Mouse (Mus musculus) intestine, embryonic 14.5 days (tissue): ENCODE results near the gene Laptm5. TPM values are rescaled to one million over a fixed set of nuclear protein-coding genes. Genes with fewer than 3 reads are reported as not detected.

Experiments
- ATAC-seq: fragments of 200-750 bp; cut with Nextera tagmentation; replicated peaks from 2 replicates; pipeline ENCODE4 v1.8.0; 2017; ENCODE audit warnings: low read depth, moderate number of reproducible peaks, moderate TSS enrichment, moderate library complexity; ENCODE audit not compliant: low FRiP score, low TSS enrichment
- DNase-seq: peaks from one replicate; pipeline ENCODE4 v3.0.0-alpha.2; 2018; ENCODE audit warnings: low spot score
- H3K27ac ChIP-seq: fragments of 300-500 bp; sonication (generic); 2 replicates; pipeline ENCODE4 v1.5.1; 2014; ENCODE audit warnings: low read depth, mild to moderate bottlenecking, control low read depth
- H3K27me3 ChIP-seq: fragments of 300-500 bp; sonication (generic); replicated peaks from 2 replicates; pipeline ENCODE4 v1.6.1; 2014; ENCODE audit warnings: low read length, control low read depth; ENCODE audit not compliant: control insufficient read depth, insufficient read depth
- H3K36me3 ChIP-seq: fragments of 300-500 bp; sonication (generic); 2 replicates; pipeline ENCODE4 v1.6.1; 2014; ENCODE audit warnings: low read length, control low read depth; ENCODE audit not compliant: control insufficient read depth, insufficient read depth
- H3K4me1 ChIP-seq: fragments of 300-500 bp; sonication (generic); replicated peaks from 2 replicates; pipeline ENCODE4 v1.6.1; 2014; ENCODE audit warnings: low read length, control low read depth, mixed read lengths; ENCODE audit not compliant: control insufficient read depth, insufficient read depth
- H3K4me2 ChIP-seq: fragments of 300-500 bp; sonication (generic); 2 replicates; pipeline ENCODE4 v1.6.1; 2014; ENCODE audit warnings: low read length
- H3K4me3 ChIP-seq: fragments of 300-500 bp; sonication (generic); 2 replicates; pipeline ENCODE4 v1.5.1; 2014; ENCODE audit warnings: low read depth, low read length, control low read depth, mixed read lengths
- H3K9ac ChIP-seq: fragments of 300-500 bp; sonication (generic); 2 replicates; pipeline ENCODE4 v1.6.1; 2014; ENCODE audit warnings: mild to moderate bottlenecking, low read length
- H3K9me3 ChIP-seq: fragments of 300-500 bp; sonication (generic); 2 replicates; pipeline ENCODE4 v1.6.1; 2016; ENCODE audit warnings: low read length, control low read depth; ENCODE audit not compliant: control insufficient read depth
- WGBS: fragments of 180-500 bp; shearing (Covaris S2); extraction: QIAGEN DNeasy Blood & Tissue Kit; methylation state at CpG from one replicate; pipeline ENCODE4 v1.1.7; 2014; 5-methylcytosine and 5-hydroxymethylcytosine counted together
- polyA plus RNA-seq: library from polyadenylated mRNA; unstranded; fragments of >200 nt; fragmentation: Nextera tagmentation; extraction: Ambion mirVana; gene quantifications from 2 replicates; pipeline ENCODE4 v1.2.1, GENCODE M21; 2014

Laptm5 gene
- polyA plus RNA-seq, 1 experiment from 2014 or later: 40.6 TPM

GRCm38 (mm10) chr4:130876016-130876726 is 36.8 kb upstream of the Laptm5 start:
- Histone ChIP-seq H3K27ac (no peak overlapping the region), H3K4me1 (peaks cover 20% of the 10 kb centered on the region), H3K4me3 (no peak overlapping the region), H3K27me3 (0 out of 2 replicates have a peak, but pooled peaks cover 5% of the 10 kb centered on the region), H3K9ac (no peak overlapping the region), H3K36me3 (no peaks in the 10 kb centered on the region), H3K4me2 (no peak overlapping the region), H3K9me3 (no peaks in the 10 kb centered on the region)
- 54% methylated on average over 14 of the region's 14 CpGs for whole genome bisulfite sequencing
- ATAC-seq: no peak
- no peak for DNase-seq

- peak overlapping the region; percentile 12; the same call in 1 of the 2 replicates for H3K9ac ChIP-seq
- peak; percentile 67 for ATAC-seq
- H3K9me3 ChIP-seq: no peaks in the 10 kb centered on the region
- H3K4me3 ChIP-seq: no peak overlapping the region
- peak overlapping the region; percentile 42 for H3K4me2 ChIP-seq
- H3K4me1 ChIP-seq: peaks cover 20% of the 10 kb centered on the region
- no peak overlapping the region; the same call in 1 of the 2 replicates for H3K27ac ChIP-seq
- H3K27me3 ChIP-seq: 0 out of 2 replicates have a peak, but pooled peaks cover 5% of the 10 kb centered on the region
- peak; percentile 96 for DNase-seq
- no peaks in the 10 kb centered on the region for H3K36me3 ChIP-seq
- 6% methylated on average over 21 of the region's 21 CpGs for WGBS
These were observed 34.5 kb upstream of the Laptm5 start for GRCm38 (mm10) chr4:130878273-130879047.

- 72% methylated on average over 1 of the region's 1 CpGs for WGBS
- Histone ChIP-seq H3K4me2 (no peak overlapping the region), H3K4me3 (no peak overlapping the region), H3K27ac (no peak overlapping the region; the same call in 1 of the 2 replicates), H3K27me3 (0 out of 2 replicates have a peak, but pooled peaks cover 5% of the 10 kb centered on the region), H3K9ac (0 out of 2 replicates have a peak overlapping the region, but pooled peaks have one; percentile 12), H3K9me3 (no peaks in the 10 kb centered on the region), H3K36me3 (no peaks in the 10 kb centered on the region), H3K4me1 (peaks cover 20% of the 10 kb centered on the region)
- DNase-seq: no peak
- peak; percentile 22; the same call in 1 of the 2 replicates for ATAC-seq
These were observed 33.9 kb upstream of the Laptm5 start for GRCm38 (mm10) chr4:130879048-130879384.

GRCm38 (mm10) chr4:130881336-130881735 is 31.6 kb upstream of the Laptm5 start:
- 68% methylated on average over 5 of the region's 5 CpGs for WGBS
- H3K27ac ChIP-seq: no peak overlapping the region
- 0 out of 2 replicates have a peak, but pooled peaks cover 5% of the 10 kb centered on the region for H3K27me3 ChIP-seq
- no peak for DNase-seq
- H3K4me1 ChIP-seq: peaks cover 4% of the 10 kb centered on the region; the same call in 1 of the 2 replicates
- no peaks in the 10 kb centered on the region for H3K36me3 ChIP-seq
- no peak overlapping the region for H3K9ac ChIP-seq
- no peak overlapping the region for H3K4me3 ChIP-seq
- no peak overlapping the region for H3K4me2 ChIP-seq
- ATAC-seq: no peak
- H3K9me3 ChIP-seq: no peaks in the 10 kb centered on the region

GRCm38 (mm10) chr4:130882762-130883161 is 30.2 kb upstream of the Laptm5 start:
- ATAC-seq (no peak), DNase-seq (no peak)
- H3K9me3 ChIP-seq: no peaks in the 10 kb centered on the region
- H3K27ac ChIP-seq: no peak overlapping the region
- no peaks in the 10 kb centered on the region for H3K27me3 ChIP-seq
- 65% methylated on average over 15 of the region's 15 CpGs for WGBS
- H3K36me3 ChIP-seq: no peaks in the 10 kb centered on the region
- no peak overlapping the region for H3K9ac ChIP-seq
- H3K4me1 ChIP-seq: peaks cover 4% of the 10 kb centered on the region; the same call in 1 of the 2 replicates
- H3K4me3 ChIP-seq: no peak overlapping the region
- H3K4me2 ChIP-seq: no peak overlapping the region

- Histone ChIP-seq H3K27ac (no peak overlapping the region), H3K36me3 (no peaks in the 10 kb centered on the region), H3K4me2 (no peak overlapping the region), H3K4me1 (peaks cover under 1% of the 10 kb centered on the region; the same call in 1 of the 2 replicates), H3K9me3 (no peaks in the 10 kb centered on the region), H3K9ac (no peak overlapping the region), H3K27me3 (no peaks in the 10 kb centered on the region), H3K4me3 (no peak overlapping the region)
- ATAC-seq (0 out of 2 replicates have a peak, but pooled peaks have one; percentile 29), DNase-seq (no peak)
- WGBS: 46% methylated on average over 13 of the region's 13 CpGs
These were observed 28.9 kb upstream of the Laptm5 start for GRCm38 (mm10) chr4:130883820-130884533.

- Histone ChIP-seq H3K4me3 (no peak overlapping the region), H3K4me2 (no peak overlapping the region), H3K27me3 (no peaks in the 10 kb centered on the region), H3K9me3 (no peaks in the 10 kb centered on the region), H3K36me3 (no peaks in the 10 kb centered on the region), H3K4me1 (no peaks in the 10 kb centered on the region), H3K27ac (no peak overlapping the region), H3K9ac (no peak overlapping the region)
- WGBS: 20% methylated on average over 11 of the region's 11 CpGs
- no peak for ATAC-seq
- no peak for DNase-seq
These were observed 25.7 kb upstream of the Laptm5 start for GRCm38 (mm10) chr4:130887148-130887745.
